Mouse (Mus musculus): ENCODE data around the gene Cfap61.

Gene Cfap61

GRCm38 (mm10) chr2:146010816-146011215 lies 76.2 kb downstream of the Cfap61 start:
- DNase-seq (ENCODE audit: low read depth, low spot score): no peak

GRCm38 (mm10) chr2:146015341-146016186 lies 81.0 kb downstream of the Cfap61 start:
- DNase-seq (ENCODE audit: low read depth, low spot score): no peak

- DNase-seq (ENCODE audit: low read depth, low spot score): no peak
Observed at GRCm38 (mm10) chr2:146022846-146023245, 88.3 kb downstream of the Cfap61 start.

GRCm38 (mm10) chr2:146043640-146044039 lies 109.1 kb downstream of the Cfap61 start:
- no peak for DNase-seq (ENCODE audit: low read depth, low spot score)

- no peak for DNase-seq (ENCODE audit: low read depth, low spot score)
Observed at GRCm38 (mm10) chr2:146044926-146045890, 110.6 kb downstream of the Cfap61 start.

- DNase-seq (ENCODE audit: low read depth, low spot score): no peak
Observed at GRCm38 (mm10) chr2:146047691-146048090, 113.1 kb downstream of the Cfap61 start.

- no peak for DNase-seq (ENCODE audit: low read depth, low spot score)
Observed at GRCm38 (mm10) chr2:146048221-146048829, 113.7 kb downstream of the Cfap61 start.

- peak; percentile 46 for DNase-seq (ENCODE audit: low read depth, low spot score)
Observed at GRCm38 (mm10) chr2:146049339-146049738, 114.8 kb downstream of the Cfap61 start.

GRCm38 (mm10) chr2:146050069-146050468 lies 115.5 kb downstream of the Cfap61 start:
- no peak for DNase-seq (ENCODE audit: low read depth, low spot score)

- DNase-seq (ENCODE audit: low read depth, low spot score): no peak
Observed at GRCm38 (mm10) chr2:146051334-146051733, 116.8 kb downstream of the Cfap61 start.

GRCm38 (mm10) chr2:146057123-146057522 lies 122.5 kb downstream of the Cfap61 start:
- no peak for DNase-seq (ENCODE audit: low read depth, low spot score)

- DNase-seq (ENCODE audit: low read depth, low spot score): no peak
Observed at GRCm38 (mm10) chr2:146058791-146059190, 124.2 kb downstream of the Cfap61 start.

GRCm38 (mm10) chr2:146061421-146062300 lies 127.1 kb downstream of the Cfap61 start:
- no peak for DNase-seq (ENCODE audit: low read depth, low spot score)

GRCm38 (mm10) chr2:146062330-146063092 lies 127.9 kb downstream of the Cfap61 start:
- peak; percentile 93 for DNase-seq (ENCODE audit: low read depth, low spot score)

GRCm38 (mm10) chr2:146063093-146064074 lies 128.8 kb downstream of the Cfap61 start:
- no peak for DNase-seq (ENCODE audit: low read depth, low spot score)

GRCm38 (mm10) chr2:146067364-146067763 lies 132.8 kb downstream of the Cfap61 start:
- peak; percentile 38 for DNase-seq (ENCODE audit: low read depth, low spot score)

GRCm38 (mm10) chr2:146073300-146073699 lies 138.7 kb downstream of the Cfap61 start:
- no peak for DNase-seq (ENCODE audit: low read depth, low spot score)

- no peak for DNase-seq (ENCODE audit: low read depth, low spot score)
Observed at GRCm38 (mm10) chr2:146077117-146077516, 142.5 kb downstream of the Cfap61 start.

GRCm38 (mm10) chr2:146080282-146080681 lies 145.7 kb downstream of the Cfap61 start:
- no peak for DNase-seq (ENCODE audit: low read depth, low spot score)

Data from ES-CJ7 (cell line).